Mouse (Mus musculus) limb, embryonic 10.5 days (tissue): ENCODE results near the gene Ttyh3. TPM values are rescaled to one million over a fixed set of nuclear protein-coding genes. Genes with fewer than 3 reads are reported as not detected.
"Not testable (repeated sequence)": the region's sequence is repeated elsewhere in the genome, so short reads cannot be mapped to it uniquely, and the experiment has no call there.

Source experiments
- DNase-seq: peaks from one replicate; pipeline ENCODE4 v3.0.0-alpha.2; 2017; ENCODE audit warnings: low spot score
- H3K27ac ChIP-seq: fragments of 300-500 bp; sonication (generic); 2 replicates; pipeline ENCODE4 v1.5.1; 2016; ENCODE audit warnings: mild to moderate bottlenecking
- H3K27me3 ChIP-seq: fragments of 300-500 bp; sonication (generic); 2 replicates; pipeline ENCODE4 v1.6.1; 2016; ENCODE audit warnings: low read depth, mild to moderate bottlenecking; ENCODE audit not compliant: poor library complexity, severe bottlenecking
- H3K36me3 ChIP-seq: fragments of 300-500 bp; sonication (generic); 2 replicates; pipeline ENCODE4 v1.6.1; 2016; ENCODE audit warnings: mild to moderate bottlenecking, moderate library complexity
- H3K4me1 ChIP-seq: fragments of 300-500 bp; sonication (generic); 2 replicates; pipeline ENCODE4 v1.6.1; 2016
- H3K4me3 ChIP-seq: fragments of 300-500 bp; sonication (generic); 2 replicates; pipeline ENCODE4 v1.5.1; 2016; ENCODE audit warnings: mild to moderate bottlenecking, moderate library complexity
- H3K9me3 ChIP-seq: fragments of 300-500 bp; sonication (generic); replicated peaks from 2 replicates; pipeline ENCODE4 v1.6.1; 2016; ENCODE audit warnings: mild to moderate bottlenecking
- WGBS: fragments of 180-500 bp; shearing (Covaris S2); methylation state at CpG from one replicate; pipeline ENCODE4 v1.1.7; 2016; 5-methylcytosine and 5-hydroxymethylcytosine counted together
- polyA plus RNA-seq: library from polyadenylated mRNA; unstranded; fragments of >200 nt; fragmentation: Nextera tagmentation; extraction: Ambion mirVana; gene quantifications from 2 replicates; pipeline ENCODE4 v1.2.1, GENCODE M21; 2016

Gene Ttyh3
- polyA plus RNA-seq: 36.6 and 47.0 TPM in 2 replicates

- H3K36me3 ChIP-seq: peaks cover 37% of the 10 kb centered on the region
- H3K9me3 ChIP-seq: no peaks in the 10 kb centered on the region
- H3K4me1 ChIP-seq: peaks cover 55% of the 10 kb centered on the region
- DNase-seq: no peak
- H3K4me3 ChIP-seq: peak within 1 kb of the TSS; percentile 84
- H3K27ac ChIP-seq: peak within 1 kb of the TSS; percentile 98
- WGBS: under 1% methylated on average over 62 of the region's 62 CpGs
- H3K27me3 ChIP-seq: no peaks in the 10 kb centered on the region
These were observed at the start of gene Ttyh3 for GRCm38 (mm10) chr5:140648519-140649100. Gene Ttyh3, minus strand, starts transcription at chr5:140649031.

GRCm38 (mm10) chr5:140695987-140696386, 47.2 kb upstream of the Ttyh3 start:
- no peaks in the 10 kb centered on the region for H3K9me3 ChIP-seq
- WGBS: 86% methylated on average over 7 of the region's 7 CpGs
- no peak overlapping the region for H3K4me3 ChIP-seq
- no peak overlapping the region for H3K27ac ChIP-seq
- H3K4me1 ChIP-seq: peaks cover 16% of the 10 kb centered on the region
- no peak for DNase-seq
- H3K27me3 ChIP-seq: no peaks in the 10 kb centered on the region
- peaks cover 81% of the 10 kb centered on the region for H3K36me3 ChIP-seq

- 83% methylated on average over 3 of the region's 3 CpGs for WGBS
- Histone ChIP-seq H3K27ac (no peak overlapping the region), H3K4me1 (0 out of 2 replicates have a peak, but pooled peaks cover 4% of the 10 kb centered on the region), H3K4me3 (no peak overlapping the region), H3K36me3 (peaks cover 77% of the 10 kb centered on the region), H3K27me3 (no peaks in the 10 kb centered on the region), H3K9me3 (no peaks in the 10 kb centered on the region)
- no peak for DNase-seq
These were observed 39.6 kb upstream of the Ttyh3 start for GRCm38 (mm10) chr5:140688434-140688833.

- Histone ChIP-seq H3K4me1 (no peaks in the 10 kb centered on the region), H3K27me3 (no peaks in the 10 kb centered on the region), H3K36me3 (peaks cover 71% of the 10 kb centered on the region), H3K9me3 (no peaks in the 10 kb centered on the region), H3K4me3 (no peak overlapping the region), H3K27ac (no peak overlapping the region)
- 68% methylated on average over 16 of the region's 16 CpGs for WGBS
- peak; percentile 51 for DNase-seq
These were observed 35.7 kb upstream of the Ttyh3 start for GRCm38 (mm10) chr5:140684343-140685148.

- 98% methylated on average over 6 of the region's 6 CpGs for WGBS
- no peaks in the 10 kb centered on the region for H3K9me3 ChIP-seq
- no peaks in the 10 kb centered on the region for H3K4me1 ChIP-seq
- peaks cover 68% of the 10 kb centered on the region for H3K36me3 ChIP-seq
- no peak for DNase-seq
- no peaks in the 10 kb centered on the region for H3K27me3 ChIP-seq
- H3K27ac ChIP-seq: no peak overlapping the region
- H3K4me3 ChIP-seq: no peak overlapping the region
These were observed 33.3 kb upstream of the Ttyh3 start for GRCm38 (mm10) chr5:140682113-140682512.

- Histone ChIP-seq H3K4me3 (no peak overlapping the region), H3K4me1 (no peaks in the 10 kb centered on the region), H3K9me3 (no peaks in the 10 kb centered on the region), H3K27me3 (no peaks in the 10 kb centered on the region), H3K27ac (no peak overlapping the region), H3K36me3 (peaks cover 68% of the 10 kb centered on the region)
- DNase-seq: no peak
- 71% methylated on average over 1 of the region's 1 CpGs for WGBS
These were observed 32.1 kb upstream of the Ttyh3 start for GRCm38 (mm10) chr5:140680950-140681349.

- Histone ChIP-seq H3K27ac (no peak overlapping the region), H3K36me3 (peaks cover 71% of the 10 kb centered on the region), H3K4me1 (peaks cover under 1% of the 10 kb centered on the region; the same call in 1 of the 2 replicates), H3K4me3 (no peak overlapping the region), H3K27me3 (no peaks in the 10 kb centered on the region), H3K9me3 (no peaks in the 10 kb centered on the region)
- DNase-seq: no peak
- WGBS: 89% methylated on average over 6 of the region's 6 CpGs
These were observed 31.2 kb upstream of the Ttyh3 start for GRCm38 (mm10) chr5:140680051-140680450.

GRCm38 (mm10) chr5:140677137-140677536, 28.3 kb upstream of the Ttyh3 start:
- peaks cover 79% of the 10 kb centered on the region for H3K36me3 ChIP-seq

GRCm38 (mm10) chr5:140675640-140676039, 26.8 kb upstream of the Ttyh3 start:
- WGBS: 91% methylated on average over 11 of the region's 11 CpGs
- Histone ChIP-seq H3K4me1 (peaks cover 4% of the 10 kb centered on the region; the same call in 1 of the 2 replicates), H3K27me3 (no peaks in the 10 kb centered on the region), H3K9me3 (no peaks in the 10 kb centered on the region), H3K36me3 (peaks cover 83% of the 10 kb centered on the region), H3K4me3 (no peak overlapping the region), H3K27ac (peak overlapping the region; percentile 36; the same call in 1 of the 2 replicates)
- DNase-seq: no peak

More at GRCm38 (mm10) chr5:140677137-140677536, 28.3 kb upstream of the Ttyh3 start:
- no peak for DNase-seq
- Histone ChIP-seq H3K27ac (no peak overlapping the region), H3K4me1 (peaks cover 4% of the 10 kb centered on the region; the same call in 1 of the 2 replicates), H3K27me3 (no peaks in the 10 kb centered on the region), H3K9me3 (no peaks in the 10 kb centered on the region), H3K4me3 (no peak overlapping the region)
- 92% methylated on average over 6 of the region's 6 CpGs for WGBS

GRCm38 (mm10) chr5:140675079-140675478, 26.2 kb upstream of the Ttyh3 start:
- peak overlapping the region; percentile 19 for H3K27ac ChIP-seq
- H3K27me3 ChIP-seq: no peaks in the 10 kb centered on the region
- H3K36me3 ChIP-seq: peaks cover 84% of the 10 kb centered on the region
- DNase-seq: no peak
- WGBS: 94% methylated on average over 11 of the region's 11 CpGs
- H3K4me3 ChIP-seq: no peak overlapping the region
- H3K4me1 ChIP-seq: peaks cover 4% of the 10 kb centered on the region
- no peaks in the 10 kb centered on the region for H3K9me3 ChIP-seq

GRCm38 (mm10) chr5:140674036-140674435, 25.2 kb upstream of the Ttyh3 start:
- Histone ChIP-seq H3K9me3 (no peaks in the 10 kb centered on the region), H3K4me1 (peaks cover 4% of the 10 kb centered on the region), H3K4me3 (no peak overlapping the region), H3K27me3 (no peaks in the 10 kb centered on the region), H3K36me3 (peaks cover 86% of the 10 kb centered on the region), H3K27ac (no peak overlapping the region)
- DNase-seq: no peak
- WGBS: 91% methylated on average over 17 of the region's 17 CpGs

GRCm38 (mm10) chr5:140672603-140673002, 23.8 kb upstream of the Ttyh3 start:
- not testable (repeated sequence) for H3K4me3 ChIP-seq, H3K4me1 ChIP-seq, H3K27ac ChIP-seq, H3K9me3 ChIP-seq, DNase-seq, H3K27me3 ChIP-seq
- 89% methylated on average over 6 of the region's 6 CpGs for WGBS
- peaks cover 87% of the 10 kb centered on the region for H3K36me3 ChIP-seq

- DNase-seq: no peak
- H3K27me3 ChIP-seq: no peaks in the 10 kb centered on the region
- H3K4me1 ChIP-seq: peaks cover 4% of the 10 kb centered on the region
- no peak overlapping the region for H3K27ac ChIP-seq
- H3K4me3 ChIP-seq: no peak overlapping the region
- peaks cover 84% of the 10 kb centered on the region for H3K36me3 ChIP-seq
- H3K9me3 ChIP-seq: no peaks in the 10 kb centered on the region; the same call in 1 of the 2 replicates
- WGBS: 94% methylated on average over 6 of the region's 6 CpGs
These were observed 23.3 kb upstream of the Ttyh3 start for GRCm38 (mm10) chr5:140672115-140672514.
